Mouse (Mus musculus): ENCODE results near the gene Atrip.

Atrip gene

GRCm38 (mm10) chr9:109073661-109074573 is at the start of gene Atrip:
Gene Atrip (minus strand): TSS chr9:109074124.
- DNase-seq (ENCODE audit: low spot score), result peak; percentile 88

DNA sequence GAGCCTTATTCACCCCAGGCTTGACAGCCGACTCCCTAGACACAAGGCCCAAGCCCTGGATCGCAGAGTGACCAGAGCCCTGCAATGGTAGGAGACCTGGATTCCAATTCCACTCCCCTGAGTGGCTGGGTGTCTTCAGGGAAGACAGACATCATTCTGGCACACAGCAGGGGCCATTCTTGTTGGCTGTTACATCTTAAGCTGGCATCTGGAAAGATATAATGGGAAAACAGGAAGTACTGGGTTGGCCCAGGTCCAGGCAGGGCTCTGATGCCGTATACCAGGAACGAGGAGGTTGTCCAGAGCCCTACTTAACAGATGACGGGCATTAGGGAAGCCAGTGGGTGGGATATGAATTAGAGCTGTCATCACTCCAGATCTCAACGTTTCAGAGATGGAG is 49.3 kb upstream of the Atrip start:
- no peak for DNase-seq (ENCODE audit: low spot score)

- no peak for DNase-seq (ENCODE audit: low spot score)
Measured at GRCm38 (mm10) chr9:109122553-109123085, 48.7 kb upstream of the Atrip start.

DNA sequence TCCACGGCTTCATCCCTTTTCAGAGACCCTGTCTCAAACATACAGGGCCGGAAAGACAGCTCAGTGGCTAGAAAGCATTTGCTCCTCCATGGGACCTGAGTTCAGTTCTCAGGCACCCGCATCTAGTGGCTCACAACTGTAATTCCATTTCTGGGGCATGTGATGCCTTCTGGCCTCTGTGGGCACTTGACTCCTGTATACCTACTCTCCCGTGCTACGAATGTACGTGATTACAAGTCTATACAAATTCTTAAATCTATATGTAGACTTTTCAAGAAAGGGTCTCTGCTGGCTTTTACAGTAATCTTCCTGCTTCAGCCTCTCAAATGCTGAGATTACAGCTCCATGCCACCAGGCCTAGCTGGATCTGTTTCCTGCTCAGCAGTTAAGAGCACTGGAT is 47.0 kb upstream of the Atrip start:
- no peak for DNase-seq (ENCODE audit: low spot score)

- no peak for DNase-seq (ENCODE audit: low spot score)
Measured at GRCm38 (mm10) chr9:109119571-109119970, 45.6 kb upstream of the Atrip start.

GRCm38 (mm10) chr9:109118106-109118505 is 44.2 kb upstream of the Atrip start:
- no peak for DNase-seq (ENCODE audit: low spot score)

DNA sequence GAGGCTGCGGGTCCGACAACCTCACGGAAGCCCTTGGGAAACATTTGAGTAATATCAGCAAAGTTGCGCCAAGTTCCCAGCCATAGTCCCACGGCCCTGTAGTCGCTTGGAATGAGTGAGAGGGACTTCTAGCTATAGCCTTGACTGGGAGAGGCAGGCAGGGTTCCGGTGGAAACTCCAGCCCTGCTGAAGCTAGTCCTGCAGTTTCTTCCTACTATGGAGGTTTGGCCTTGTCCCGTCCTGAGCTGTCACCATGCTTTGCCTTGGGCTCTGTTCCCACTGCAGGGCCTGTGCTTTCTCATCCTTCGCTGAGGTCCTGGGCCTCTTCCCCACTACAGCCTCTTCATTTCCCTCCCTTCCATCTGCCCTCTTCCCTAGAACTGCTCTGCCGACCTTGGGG is 42.3 kb upstream of the Atrip start:
- no peak for DNase-seq (ENCODE audit: low spot score)

DNA sequence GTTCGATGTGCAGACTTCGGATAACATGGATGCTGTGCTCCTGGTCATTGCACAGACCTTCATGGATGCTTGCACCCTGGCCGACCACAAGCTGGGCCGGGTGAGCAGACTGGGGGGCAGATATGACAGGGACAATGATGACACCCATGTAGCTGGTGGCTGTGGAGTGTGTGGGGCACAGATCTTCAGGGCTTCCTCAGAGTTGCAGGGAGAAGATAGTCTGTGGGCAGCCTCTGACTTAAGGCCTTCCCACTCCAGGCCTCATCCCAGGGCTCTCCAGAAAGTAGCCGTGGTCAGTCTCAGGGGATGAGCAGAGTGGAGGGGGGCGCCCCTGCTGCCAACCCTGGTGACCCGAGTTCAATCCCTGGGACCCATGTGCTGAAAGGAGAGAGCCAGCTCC is 40.9 kb upstream of the Atrip start:
- no peak for DNase-seq (ENCODE audit: low spot score)

GRCm38 (mm10) chr9:109114276-109114675 is 40.4 kb upstream of the Atrip start:
- no peak for DNase-seq (ENCODE audit: low spot score)

- DNase-seq (ENCODE audit: low spot score), result no peak
Measured at GRCm38 (mm10) chr9:109113331-109113730, 39.4 kb upstream of the Atrip start.

GRCm38 (mm10) chr9:109111591-109111990 is 37.7 kb upstream of the Atrip start:
- DNase-seq (ENCODE audit: low spot score), result no peak

DNA sequence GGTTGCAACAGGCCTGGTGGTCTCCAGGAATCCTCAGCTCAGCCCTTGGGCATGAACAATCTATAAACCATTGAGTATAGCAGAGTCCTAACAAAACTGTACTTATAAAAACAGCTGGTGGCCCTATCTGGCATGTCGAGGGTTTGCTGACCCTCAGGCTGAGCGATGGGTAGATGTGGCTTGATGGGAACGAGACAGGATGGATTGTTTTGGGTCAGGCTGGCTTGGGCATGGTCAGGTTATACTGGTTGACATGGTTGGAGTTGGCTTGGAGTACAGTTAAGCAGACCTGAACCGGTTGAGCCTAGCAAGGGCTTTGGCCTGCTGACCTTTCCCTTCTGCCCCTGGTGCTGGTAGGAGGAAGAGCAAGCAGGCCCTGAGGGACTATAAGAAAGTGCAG is 37.2 kb upstream of the Atrip start:
- DNase-seq (ENCODE audit: low spot score), result no peak

GRCm38 (mm10) chr9:109110240-109110639 is 36.3 kb upstream of the Atrip start:
- DNase-seq (ENCODE audit: low spot score), result no peak

DNA sequence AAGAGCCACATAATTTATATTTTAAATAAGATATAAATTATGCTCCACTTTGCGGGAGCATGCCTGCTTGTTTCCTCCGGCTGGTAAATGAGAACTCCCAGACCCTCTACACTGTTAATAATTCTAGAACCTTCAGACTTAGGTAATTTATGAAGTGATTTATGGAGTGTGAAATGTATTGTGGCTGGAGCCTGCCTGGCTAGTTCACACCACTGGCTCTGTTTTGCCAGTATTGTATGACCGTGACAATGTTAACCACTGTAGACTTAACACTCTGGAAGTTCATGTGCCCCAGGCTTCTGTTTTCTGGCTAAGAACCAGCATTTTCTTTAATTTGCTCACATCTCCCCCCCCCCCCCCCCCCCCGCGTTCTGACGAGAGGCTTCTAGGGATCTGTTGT is 33.4 kb upstream of the Atrip start:
- no peak for DNase-seq (ENCODE audit: low spot score)

- no peak for DNase-seq (ENCODE audit: low spot score)
Measured at GRCm38 (mm10) chr9:109105648-109106047, 31.7 kb upstream of the Atrip start.

GRCm38 (mm10) chr9:109105011-109105410 is 31.1 kb upstream of the Atrip start:
- DNase-seq (ENCODE audit: low spot score), result no peak

- no peak for DNase-seq (ENCODE audit: low spot score)
Measured at GRCm38 (mm10) chr9:109104083-109104482, 30.2 kb upstream of the Atrip start.

DNA sequence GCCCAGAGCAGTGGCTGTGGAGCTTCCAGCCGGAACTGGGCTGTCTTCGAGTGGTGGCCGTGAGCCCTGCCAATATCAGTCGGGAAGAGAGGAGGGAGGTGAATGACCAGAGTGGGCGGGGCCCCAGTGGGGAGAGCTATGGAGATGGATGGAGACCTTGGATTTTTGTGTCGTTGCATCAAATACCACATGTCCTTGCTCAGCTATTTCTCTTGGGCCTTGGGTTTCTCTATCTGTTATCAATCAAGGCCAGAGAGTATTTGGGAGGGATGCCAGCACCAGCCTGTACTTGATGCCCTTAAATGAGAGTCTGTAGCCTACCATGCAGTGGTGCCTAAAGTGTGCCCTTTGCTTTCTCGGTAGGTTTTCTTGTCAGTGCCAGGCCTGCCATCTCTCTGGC is 29.3 kb upstream of the Atrip start:
- DNase-seq (ENCODE audit: low spot score), result no peak

DNA sequence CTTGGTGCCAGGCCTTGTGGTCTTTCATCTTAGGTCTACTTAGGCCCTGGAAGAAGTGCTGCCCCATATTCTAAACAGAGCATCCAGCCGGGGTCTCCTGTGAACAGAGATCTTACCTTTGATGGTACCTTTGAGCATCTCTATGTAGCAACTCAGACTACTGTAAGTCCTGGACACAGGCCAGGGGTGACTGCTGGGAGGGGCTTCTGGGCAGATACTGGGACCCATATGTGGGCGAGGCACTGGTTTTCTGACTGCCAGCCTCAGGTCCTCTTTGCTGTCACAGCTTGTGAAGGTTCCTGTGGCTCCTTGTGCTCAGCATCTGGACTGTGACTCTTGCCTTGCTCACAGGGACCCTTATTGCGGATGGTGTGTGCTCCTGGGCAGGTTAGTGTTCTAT is 28.6 kb upstream of the Atrip start:
- DNase-seq (ENCODE audit: low spot score), result no peak

GRCm38 (mm10) chr9:109101933-109102445 is 28.1 kb upstream of the Atrip start:
- no peak for DNase-seq (ENCODE audit: low spot score)

- DNase-seq (ENCODE audit: low spot score), result no peak
Measured at GRCm38 (mm10) chr9:109100307-109100928, 26.5 kb upstream of the Atrip start.

- DNase-seq (ENCODE audit: low spot score), result no peak
Measured at GRCm38 (mm10) chr9:109098969-109099368, 25.0 kb upstream of the Atrip start.

- no peak for DNase-seq (ENCODE audit: low spot score)
Measured at GRCm38 (mm10) chr9:109098366-109098765, 24.4 kb upstream of the Atrip start.
